Mouse (Mus musculus): ENCODE results near the gene Shh.
A peak's percentile ranks its signal among the peaks of the same experiment; 100 is the strongest.

Gene Shh

GRCm38 (mm10) chr5:28459456-28460225, 7.4 kb downstream of the Shh start:
- no peak for DNase-seq (ENCODE audit: low read depth, low spot score)

GRCm38 (mm10) chr5:28458821-28459240, 8.2 kb downstream of the Shh start:
- no peak for DNase-seq (ENCODE audit: low read depth, low spot score)

- DNase-seq (ENCODE audit: low read depth, low spot score): no peak
These were observed 9.0 kb downstream of the Shh start for GRCm38 (mm10) chr5:28457921-28458641.

- DNase-seq (ENCODE audit: low read depth, low spot score): no peak
These were observed 10.7 kb downstream of the Shh start for GRCm38 (mm10) chr5:28456366-28456765.

GRCm38 (mm10) chr5:28455721-28456120, 11.3 kb downstream of the Shh start:
- DNase-seq (ENCODE audit: low read depth, low spot score): no peak

- DNase-seq (ENCODE audit: low read depth, low spot score): no peak
These were observed 12.5 kb downstream of the Shh start for GRCm38 (mm10) chr5:28454546-28454945.

- no peak for DNase-seq (ENCODE audit: low read depth, low spot score)
These were observed 13.5 kb downstream of the Shh start for GRCm38 (mm10) chr5:28453523-28453922.

GRCm38 (mm10) chr5:28453086-28453485, 14.0 kb downstream of the Shh start:
- no peak for DNase-seq (ENCODE audit: low read depth, low spot score)

- peak; percentile 83 for DNase-seq (ENCODE audit: low read depth, low spot score)
These were observed 15.9 kb downstream of the Shh start for GRCm38 (mm10) chr5:28451053-28451638.

- no peak for DNase-seq (ENCODE audit: low read depth, low spot score)
These were observed 16.7 kb downstream of the Shh start for GRCm38 (mm10) chr5:28450126-28450890.

- DNase-seq (ENCODE audit: low read depth, low spot score): no peak
These were observed 41.1 kb downstream of the Shh start for GRCm38 (mm10) chr5:28425926-28426325.

- DNase-seq (ENCODE audit: low read depth, low spot score): no peak
These were observed 43.3 kb downstream of the Shh start for GRCm38 (mm10) chr5:28423781-28424180.

GRCm38 (mm10) chr5:28419640-28420265, 47.3 kb downstream of the Shh start:
- DNase-seq (ENCODE audit: low read depth, low spot score): no peak

- DNase-seq (ENCODE audit: low read depth, low spot score): no peak
These were observed 48.3 kb downstream of the Shh start for GRCm38 (mm10) chr5:28418734-28419133.

- no peak for DNase-seq (ENCODE audit: low read depth, low spot score)
These were observed 51.0 kb downstream of the Shh start for GRCm38 (mm10) chr5:28416029-28416428.

- DNase-seq (ENCODE audit: low read depth, low spot score): no peak
These were observed 53.0 kb downstream of the Shh start for GRCm38 (mm10) chr5:28414076-28414475.

GRCm38 (mm10) chr5:28413533-28413932, 53.5 kb downstream of the Shh start:
- DNase-seq (ENCODE audit: low read depth, low spot score): no peak

- DNase-seq (ENCODE audit: low read depth, low spot score): no peak
These were observed 54.9 kb downstream of the Shh start for GRCm38 (mm10) chr5:28412006-28412685.

Measured in CD4-positive, CD25-positive, alpha-beta regulatory T cell, adult 2 months (primary cell).